Mouse (Mus musculus) cerebellum, adult 9-10 months (tissue): ENCODE measurements around the gene Ccnd3.
"Not testable (repeated sequence)": the region's sequence is repeated elsewhere in the genome, so short reads cannot be mapped to it uniquely, and the experiment has no call there.

Source experiments
- DNase-seq: peaks from one replicate; pipeline ENCODE4 v3.0.0; 2022

Gene Ccnd3

GRCm38 (mm10) chr17:47596839-47597164, 92.0 kb downstream of the Ccnd3 start:
- no peak for DNase-seq

- DNase-seq, result peak; percentile 19
Observed at GRCm38 (mm10) chr17:47597261-47597660, 92.4 kb downstream of the Ccnd3 start.

- DNase-seq, result peak; percentile 43
Observed at GRCm38 (mm10) chr17:47597838-47598579, 93.2 kb downstream of the Ccnd3 start.

- DNase-seq, result peak; percentile 12
Observed at GRCm38 (mm10) chr17:47598580-47599304, 93.9 kb downstream of the Ccnd3 start.

- peak; percentile 4 for DNase-seq
Observed at GRCm38 (mm10) chr17:47599511-47600297, 94.9 kb downstream of the Ccnd3 start.

GRCm38 (mm10) chr17:47600601-47601388, 95.9 kb downstream of the Ccnd3 start:
- peak; percentile 3 for DNase-seq

GRCm38 (mm10) chr17:47601389-47601755, 96.5 kb downstream of the Ccnd3 start:
- peak; percentile 1 for DNase-seq

- DNase-seq, result peak; percentile 0
Observed at GRCm38 (mm10) chr17:47602289-47602688, 97.4 kb downstream of the Ccnd3 start.

GRCm38 (mm10) chr17:47606220-47606619, 101.4 kb downstream of the Ccnd3 start:
- no peak for DNase-seq

GRCm38 (mm10) chr17:47609182-47609581, 104.3 kb downstream of the Ccnd3 start:
- no peak for DNase-seq

GRCm38 (mm10) chr17:47610849-47611660, 106.2 kb downstream of the Ccnd3 start, which contains the start of the genes Bysl, Med20 and Gm20517:
Gene Bysl, minus strand, starts transcription at chr17:47611492.
Gene Med20, plus strand, starts transcription at chr17:47611582.
Gene Gm20517, plus strand, starts transcription at chr17:47611589.
- peak; percentile 96 for DNase-seq

- no peak for DNase-seq
Observed at GRCm38 (mm10) chr17:47611661-47611982, 106.8 kb downstream of the Ccnd3 start.

- no peak for DNase-seq
Observed at GRCm38 (mm10) chr17:47614018-47614417, 109.2 kb downstream of the Ccnd3 start.

- no peak for DNase-seq
Observed at GRCm38 (mm10) chr17:47616119-47616518, 111.3 kb downstream of the Ccnd3 start.

GRCm38 (mm10) chr17:47616652-47617051, 111.8 kb downstream of the Ccnd3 start:
- DNase-seq, result no peak

GRCm38 (mm10) chr17:47617605-47618307, 112.9 kb downstream of the Ccnd3 start:
- no peak for DNase-seq

GRCm38 (mm10) chr17:47618556-47619311, 113.9 kb downstream of the Ccnd3 start:
- no peak for DNase-seq

GRCm38 (mm10) chr17:47622912-47623554, 118.2 kb downstream of the Ccnd3 start:
- DNase-seq, result no peak

- DNase-seq, result not testable (repeated sequence)
Observed at GRCm38 (mm10) chr17:47624572-47624971, 119.7 kb downstream of the Ccnd3 start.

GRCm38 (mm10) chr17:47625088-47625487, 120.2 kb downstream of the Ccnd3 start:
- no peak for DNase-seq
